Mouse (Mus musculus) G1E (cell line): ENCODE measurements around the gene Rrp9.

ENCODE experiments used
- CTCF ChIP-seq: IDR thresholded peaks from 2 replicates; pipeline ENCODE4 v1.5.1; 2012; ENCODE audit warnings: low read depth, low read length, inconsistent platforms, mixed read lengths
- GATA1 ChIP-seq: IDR thresholded peaks from 2 replicates; pipeline ENCODE4 v1.6.1; 2012; ENCODE audit warnings: borderline replicate concordance, low read length, inconsistent platforms, mixed read lengths
- POLR2AphosphoS5 ChIP-seq: IDR thresholded peaks from 2 replicates; pipeline ENCODE4 v1.6.1; 2012; ENCODE audit warnings: low read depth, low read length, inconsistent platforms; ENCODE audit not compliant: insufficient replicate concordance
- TAL1 ChIP-seq: conservative IDR thresholded peaks from 2 replicates; pipeline ENCODE4 v1.6.1; 2012; ENCODE audit warnings: low read depth, low read length, inconsistent platforms, mixed read lengths

DNA sequence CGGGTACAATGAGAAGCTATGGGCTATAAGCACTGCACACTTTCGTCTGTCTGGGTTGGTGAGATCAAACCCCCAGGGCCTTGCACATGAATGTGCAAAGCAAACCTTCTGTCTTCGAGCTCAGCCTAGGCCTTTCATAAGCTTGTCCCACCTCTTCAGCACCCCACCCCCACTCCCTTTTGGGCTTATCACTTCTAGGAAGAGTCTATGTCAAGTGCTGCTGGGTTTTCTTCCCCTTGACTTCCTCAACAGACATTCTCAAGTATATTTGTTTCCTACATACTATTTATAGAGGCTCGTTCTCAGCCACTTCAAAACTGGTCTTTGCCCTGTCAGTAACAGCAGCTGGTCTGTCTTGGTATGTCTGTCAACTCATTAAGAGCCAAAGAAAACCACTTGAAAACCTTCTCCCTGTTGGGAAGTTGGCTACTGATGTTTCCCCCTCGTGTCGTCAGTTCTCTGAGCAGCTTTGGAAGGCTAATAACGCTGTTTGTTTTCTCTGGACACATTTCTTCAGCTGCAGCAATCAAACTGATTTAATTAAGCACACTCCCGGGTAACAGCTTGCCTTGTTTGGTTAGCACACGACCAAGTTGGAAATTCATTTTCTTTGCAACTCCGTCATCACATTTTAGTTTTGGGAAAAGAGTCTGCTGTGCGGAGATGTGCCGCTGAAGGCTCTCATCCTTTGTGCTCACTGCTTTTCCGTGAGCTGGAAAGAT, 37.1 kb downstream of the Rrp9 start:
- TF ChIP-seq CTCF (no peak), TAL1 (no peak), GATA1 (no peak), POLR2AphosphoS5 (no peak)
